Mouse (Mus musculus): Measurements from ENCODE around the gene Cdh22.
A peak's percentile ranks its signal among the peaks of the same experiment; 100 is the strongest.

Gene Cdh22

GRCm38 (mm10) chr2:165204931-165205330, 29.7 kb downstream of the Cdh22 start:
- DNase-seq = no peak

- no peak for DNase-seq
Measured at GRCm38 (mm10) chr2:165201761-165202751, 32.6 kb downstream of the Cdh22 start.

- no peak for DNase-seq
Measured at GRCm38 (mm10) chr2:165197546-165197945, 37.1 kb downstream of the Cdh22 start.

GRCm38 (mm10) chr2:165195411-165196182, 39.1 kb downstream of the Cdh22 start:
- DNase-seq = no peak

GRCm38 (mm10) chr2:165191483-165191882, 43.2 kb downstream of the Cdh22 start:
- DNase-seq = no peak

GRCm38 (mm10) chr2:165189546-165189945, 45.1 kb downstream of the Cdh22 start:
- DNase-seq = peak; percentile 71

- no peak for DNase-seq
Measured at GRCm38 (mm10) chr2:165187648-165188380, 46.8 kb downstream of the Cdh22 start.

- DNase-seq = peak; percentile 64
Measured at GRCm38 (mm10) chr2:165184015-165184633, 50.5 kb downstream of the Cdh22 start.

GRCm38 (mm10) chr2:165182085-165182976, 52.3 kb downstream of the Cdh22 start:
- no peak for DNase-seq

- no peak for DNase-seq
Measured at GRCm38 (mm10) chr2:165179231-165179630, 55.4 kb downstream of the Cdh22 start.

GRCm38 (mm10) chr2:165176965-165177364, 57.7 kb downstream of the Cdh22 start:
- no peak for DNase-seq

GRCm38 (mm10) chr2:165166664-165167435, 67.8 kb downstream of the Cdh22 start:
- no peak for DNase-seq

- DNase-seq = no peak
Measured at GRCm38 (mm10) chr2:165162221-165162620, 72.4 kb downstream of the Cdh22 start.

GRCm38 (mm10) chr2:165160466-165160865, 74.2 kb downstream of the Cdh22 start:
- DNase-seq = peak; percentile 34

- DNase-seq = peak; percentile 50
Measured at GRCm38 (mm10) chr2:165159055-165159688, 75.5 kb downstream of the Cdh22 start.

GRCm38 (mm10) chr2:165158317-165158716, 76.3 kb downstream of the Cdh22 start:
- no peak for DNase-seq

- no peak for DNase-seq
Measured at GRCm38 (mm10) chr2:165157900-165158299, 76.8 kb downstream of the Cdh22 start.

GRCm38 (mm10) chr2:165153006-165153405, 81.6 kb downstream of the Cdh22 start:
- DNase-seq = no peak

- DNase-seq = no peak
Measured at GRCm38 (mm10) chr2:165149741-165150140, 84.9 kb downstream of the Cdh22 start.

GRCm38 (mm10) chr2:165145821-165146220, 88.8 kb downstream of the Cdh22 start:
- no peak for DNase-seq

All from kidney, adult 9 months (tissue).